Mouse (Mus musculus): ENCODE data around the gene Cela3a. TPM values are rescaled to one million over a fixed set of nuclear protein-coding genes. Genes with fewer than 3 reads are reported as not detected.

The Cela3a gene
- polyA plus RNA-seq, 1 experiment = not detected

DNA sequence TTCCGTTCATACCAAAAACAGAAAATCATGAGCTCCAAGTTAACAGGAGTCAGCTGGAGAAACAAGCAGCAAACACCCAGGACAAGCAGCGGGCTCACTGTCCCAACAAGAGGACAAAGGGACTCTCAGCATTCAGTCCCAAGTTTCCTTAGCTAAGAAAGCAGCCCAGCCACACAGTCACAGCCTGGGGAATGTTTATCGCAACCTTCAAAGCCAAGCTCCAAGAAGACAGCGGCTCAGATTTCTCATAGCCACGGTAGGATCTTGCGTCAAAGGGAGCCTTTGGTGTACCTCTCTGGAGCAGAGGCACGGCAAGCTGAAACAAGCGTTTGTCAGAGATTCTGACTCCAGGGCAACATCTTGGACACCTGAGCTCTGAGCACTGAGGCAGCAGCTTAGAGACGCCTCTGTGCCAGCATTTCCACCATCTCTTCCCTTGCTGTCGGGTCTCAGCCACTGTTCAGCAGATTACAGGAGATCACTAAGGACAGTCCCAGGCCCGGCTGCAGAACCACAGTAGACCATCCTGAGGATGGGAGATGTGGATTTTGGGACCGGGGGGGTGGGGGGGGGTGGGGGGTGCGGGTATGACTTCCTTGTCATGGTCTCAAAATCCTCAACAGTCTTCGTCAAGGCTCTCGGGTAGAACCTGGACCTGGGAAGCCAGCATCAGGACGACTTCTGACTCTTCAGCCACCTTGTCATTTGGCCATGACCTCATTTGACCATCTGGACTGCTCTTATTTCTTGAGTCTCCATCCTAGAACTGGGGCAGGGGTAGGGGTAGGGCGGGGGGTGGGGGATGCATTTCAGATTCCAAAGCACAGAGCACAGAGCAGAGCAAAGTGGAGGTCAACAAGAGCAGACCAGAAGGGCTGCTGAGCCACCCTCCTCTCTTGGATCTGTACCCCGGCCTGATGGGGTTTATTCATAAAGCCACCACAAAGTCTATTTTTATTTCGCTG lies 34.0 kb downstream of the Cela3a start:
- no peak for DNase-seq
- no peak overlapping the region for H3K4me3 ChIP-seq (ENCODE audit: control insufficient read depth, insufficient read depth, low read length)
- H3K27me3 ChIP-seq (ENCODE audit: control insufficient read depth, insufficient read depth, low read length) = no peaks in the 10 kb centered on the region
- H3K4me1 ChIP-seq (replicated peaks; ENCODE audit: control insufficient read depth, insufficient read depth, low read length) = peaks cover 8% of the 10 kb centered on the region
- no peaks in the 10 kb centered on the region for H3K36me3 ChIP-seq (ENCODE audit: control insufficient read depth, insufficient read depth, low read length)
- no peak overlapping the region for H3K27ac ChIP-seq (ENCODE audit: control insufficient read depth, insufficient read depth, low read length)
- WGBS = 68% methylated on average over 19 of the region's 19 CpGs
- TF ChIP-seq POLR2A (IDR thresholded peaks at IDR 0.05; ENCODE audit: control insufficient read depth, extremely low read depth, insufficient read depth, low read length, poor library complexity) = no peak
- no peak for TF ChIP-seq CTCF (IDR thresholded peaks at IDR 0.05; ENCODE audit: borderline replicate concordance, control insufficient read depth, extremely low read depth, insufficient read depth, low read length, poor library complexity)

DNA sequence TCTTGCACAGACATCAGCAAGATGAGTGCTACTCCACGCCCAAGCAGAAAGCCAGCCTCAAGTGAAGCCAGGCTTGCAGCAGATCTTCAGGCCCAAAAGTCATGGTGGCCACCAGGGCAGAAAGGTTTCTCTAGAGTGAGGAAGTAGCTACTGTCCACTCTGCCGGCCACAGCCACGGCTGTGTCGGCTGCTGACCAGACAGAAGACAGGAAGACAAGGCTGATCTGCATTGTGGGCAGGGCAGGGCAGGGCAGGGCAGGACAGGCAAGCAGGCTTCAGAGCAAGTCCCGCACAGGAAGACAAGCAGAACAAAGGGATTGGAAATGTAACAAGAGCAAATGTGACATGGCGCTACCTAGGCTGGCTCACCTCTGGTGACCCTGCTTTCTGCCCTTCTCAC lies 35.9 kb downstream of the Cela3a start:
- TF ChIP-seq POLR2A (IDR thresholded peaks at IDR 0.05; ENCODE audit: control insufficient read depth, extremely low read depth, insufficient read depth, low read length, poor library complexity) (no peak), CTCF (IDR thresholded peaks at IDR 0.05; ENCODE audit: borderline replicate concordance, control insufficient read depth, extremely low read depth, insufficient read depth, low read length, poor library complexity) (no peak)
- Histone ChIP-seq H3K36me3 (ENCODE audit: control insufficient read depth, insufficient read depth, low read length) (no peaks in the 10 kb centered on the region), H3K4me3 (ENCODE audit: control insufficient read depth, insufficient read depth, low read length) (no peak overlapping the region), H3K27ac (ENCODE audit: control insufficient read depth, insufficient read depth, low read length) (0 out of 2 replicates have a peak overlapping the region, but pooled peaks have one; percentile 22), H3K4me1 (replicated peaks; ENCODE audit: control insufficient read depth, insufficient read depth, low read length) (peaks cover 13% of the 10 kb centered on the region), H3K27me3 (ENCODE audit: control insufficient read depth, insufficient read depth, low read length) (no peaks in the 10 kb centered on the region)
- WGBS = 56% methylated on average over 6 of the region's 6 CpGs
- DNase-seq = no peak

DNA sequence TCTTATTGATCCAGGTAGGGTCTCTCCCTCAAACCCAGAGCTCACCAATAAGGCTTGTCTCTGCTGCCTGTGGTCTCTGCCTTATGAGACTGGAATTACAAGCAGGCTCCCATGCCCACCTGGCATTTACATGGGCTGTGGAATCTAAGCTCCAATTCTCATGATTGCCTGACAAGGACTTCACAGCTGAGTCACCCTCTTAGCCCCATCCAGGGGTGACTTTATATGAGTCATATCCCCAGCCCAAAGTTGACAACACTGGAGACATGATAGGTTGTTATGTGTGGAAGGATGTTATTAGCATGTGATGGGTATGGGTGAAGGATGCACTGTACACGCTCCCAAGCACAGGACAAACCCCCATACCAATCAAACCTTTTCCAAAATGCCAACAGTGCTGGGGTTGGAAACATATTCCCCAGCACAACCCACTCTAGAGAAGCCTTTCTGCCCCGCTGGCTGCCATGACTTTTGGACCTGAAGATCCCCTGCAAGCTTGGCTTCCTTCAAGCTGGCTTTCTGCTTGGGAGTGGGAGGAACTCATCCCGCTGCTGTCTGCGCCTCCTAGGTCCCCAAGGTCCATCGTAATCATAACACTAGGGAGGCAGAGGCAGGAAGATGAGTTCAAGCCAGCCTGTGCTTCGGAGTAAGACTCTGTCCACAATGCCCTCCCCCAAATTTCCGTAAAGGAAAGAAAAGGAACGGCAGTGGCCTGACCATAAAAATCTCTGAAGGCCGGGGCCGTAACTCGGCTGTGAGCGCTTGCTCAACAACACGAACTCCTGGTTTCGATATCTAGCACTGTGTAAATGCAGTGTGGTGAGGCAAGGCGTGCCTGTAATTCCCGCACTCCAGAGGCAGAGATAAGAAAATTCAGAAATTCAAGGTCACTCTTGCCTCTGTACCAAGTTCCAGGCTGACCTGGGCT lies 37.7 kb downstream of the Cela3a start:
- WGBS = 86% methylated on average over 16 of the region's 16 CpGs
- DNase-seq = no peak

DNA sequence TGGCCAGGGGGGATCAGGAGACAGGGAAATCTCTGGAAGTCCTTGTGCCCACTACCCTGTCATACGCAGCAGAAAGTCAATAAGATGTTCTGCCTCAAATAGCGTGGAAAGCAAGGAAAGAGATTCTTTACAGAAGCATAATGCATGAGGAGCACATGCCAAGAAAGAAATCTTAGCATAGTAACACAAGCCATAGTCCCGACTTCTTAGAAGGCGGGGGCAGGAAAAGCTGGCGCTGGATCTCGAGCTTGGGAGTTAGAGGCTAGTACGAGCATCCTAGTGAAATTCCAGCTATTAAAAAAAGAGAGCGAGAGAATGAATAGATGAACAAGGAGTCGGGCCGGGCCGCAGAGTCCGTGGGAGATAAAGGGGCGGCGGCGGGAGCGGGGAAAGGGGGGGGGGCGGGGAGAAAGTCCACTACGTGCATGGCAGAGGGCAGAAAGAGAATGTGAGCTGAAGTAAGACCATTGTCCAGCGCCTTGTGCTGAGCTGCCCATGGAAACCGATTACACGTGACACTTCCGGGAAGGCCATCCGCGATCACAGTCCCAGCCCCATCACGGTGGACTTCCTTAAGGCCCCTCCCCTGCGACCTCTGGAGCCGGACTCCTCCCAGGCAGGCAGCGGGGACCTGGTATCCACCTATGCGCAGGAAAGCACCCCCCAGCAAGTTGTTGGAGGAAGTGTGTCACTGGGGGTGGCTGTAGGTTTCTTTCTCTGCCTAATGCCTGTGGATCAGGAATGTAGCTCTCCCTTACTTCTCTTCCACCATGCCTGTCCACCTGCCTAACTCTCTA lies 39.4 kb downstream of the Cela3a start:
- DNase-seq = no peak
- TF ChIP-seq POLR2A (IDR thresholded peaks at IDR 0.05; ENCODE audit: control insufficient read depth, extremely low read depth, insufficient read depth, low read length, poor library complexity) = no peak
- no peak for TF ChIP-seq CTCF (IDR thresholded peaks at IDR 0.05; ENCODE audit: borderline replicate concordance, control insufficient read depth, extremely low read depth, insufficient read depth, low read length, poor library complexity)
- H3K36me3 ChIP-seq (ENCODE audit: control insufficient read depth, insufficient read depth, low read length) = no peaks in the 10 kb centered on the region
- no peaks in the 10 kb centered on the region for H3K27me3 ChIP-seq (ENCODE audit: control insufficient read depth, insufficient read depth, low read length)
- peak overlapping the region; percentile 18; the same call in 1 of the 2 replicates for H3K4me3 ChIP-seq (ENCODE audit: control insufficient read depth, insufficient read depth, low read length)
- H3K27ac ChIP-seq (ENCODE audit: control insufficient read depth, insufficient read depth, low read length) = no peak overlapping the region
- 51% methylated on average over 29 of the region's 29 CpGs for WGBS
- peaks cover 37% of the 10 kb centered on the region for H3K4me1 ChIP-seq (replicated peaks; ENCODE audit: control insufficient read depth, insufficient read depth, low read length)

More for the DNA sequence above, 37.7 kb downstream of the Cela3a start:
- H3K36me3 ChIP-seq (ENCODE audit: control insufficient read depth, insufficient read depth, low read length) = no peaks in the 10 kb centered on the region
- H3K4me3 ChIP-seq (ENCODE audit: control insufficient read depth, insufficient read depth, low read length) = no peak overlapping the region
- no peaks in the 10 kb centered on the region for H3K27me3 ChIP-seq (ENCODE audit: control insufficient read depth, insufficient read depth, low read length)
- H3K27ac ChIP-seq (ENCODE audit: control insufficient read depth, insufficient read depth, low read length) = no peak overlapping the region
- peaks cover 27% of the 10 kb centered on the region for H3K4me1 ChIP-seq (replicated peaks; ENCODE audit: control insufficient read depth, insufficient read depth, low read length)
- TF ChIP-seq POLR2A (IDR thresholded peaks at IDR 0.05; ENCODE audit: control insufficient read depth, extremely low read depth, insufficient read depth, low read length, poor library complexity) = no peak

DNA sequence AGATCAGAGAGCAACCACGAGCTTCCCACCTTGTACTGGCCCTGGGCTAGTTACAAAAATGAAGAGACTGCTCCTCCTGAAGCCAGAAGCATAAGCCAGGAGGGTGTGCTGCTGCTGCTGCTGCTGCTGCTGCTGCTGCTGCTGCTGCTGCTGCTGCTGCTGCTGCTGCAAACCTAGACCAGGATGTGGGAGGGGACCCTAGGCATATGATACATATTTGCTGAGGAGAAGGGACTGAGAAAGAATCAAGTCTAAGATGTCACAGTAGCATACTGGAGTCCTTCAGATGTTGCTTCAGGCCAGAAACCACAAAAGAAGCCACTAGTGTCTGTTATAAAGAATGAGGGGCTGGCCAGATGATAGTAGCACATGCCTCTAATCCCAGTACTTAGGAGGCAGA lies 41.4 kb downstream of the Cela3a start:
- peak; percentile 22 for DNase-seq
- no peak for TF ChIP-seq POLR2A (IDR thresholded peaks at IDR 0.05; ENCODE audit: control insufficient read depth, extremely low read depth, insufficient read depth, low read length, poor library complexity)
- TF ChIP-seq CTCF (IDR thresholded peaks at IDR 0.05; ENCODE audit: borderline replicate concordance, control insufficient read depth, extremely low read depth, insufficient read depth, low read length, poor library complexity) = no peak
- Histone ChIP-seq H3K36me3 (ENCODE audit: control insufficient read depth, insufficient read depth, low read length) (no peaks in the 10 kb centered on the region), H3K4me1 (replicated peaks; ENCODE audit: control insufficient read depth, insufficient read depth, low read length) (peaks cover 31% of the 10 kb centered on the region), H3K27ac (ENCODE audit: control insufficient read depth, insufficient read depth, low read length) (peak overlapping the region; percentile 89), H3K4me3 (ENCODE audit: control insufficient read depth, insufficient read depth, low read length) (no peak overlapping the region), H3K27me3 (ENCODE audit: control insufficient read depth, insufficient read depth, low read length) (no peaks in the 10 kb centered on the region)
- WGBS = 0% methylated on average over 1 of the region's 1 CpGs
